Mouse (Mus musculus): ENCODE measurements around the gene A530084C06Rik. TPM values are rescaled to one million over a fixed set of nuclear protein-coding genes. Genes with fewer than 3 reads are reported as not detected.

A530084C06Rik gene
- total RNA-seq (2014; rRNA removed), result 0.46 and 0.60 TPM in 2 replicates
- 0.21 and 0.25 TPM in 2 replicates for polyA plus RNA-seq (2012; rRNA removed)

- under 1% methylated on average over 88 of the region's 88 CpGs for WGBS
- peak within 1 kb of the TSS; percentile 81 for H3K4me3 ChIP-seq (ENCODE audit: insufficient read depth, low read depth, low read length)
- H3K4me1 ChIP-seq (ENCODE audit: control insufficient read depth, insufficient read depth, low read length), result peaks cover 4% of the 10 kb centered on the region; the same call in 1 of the 2 replicates
- H3K79me2 ChIP-seq (ENCODE audit: control insufficient read depth, insufficient read depth, low read length), result peaks cover 15% of the 10 kb centered on the region
- no peaks in the 10 kb centered on the region for H3K27me3 ChIP-seq (ENCODE audit: control insufficient read depth, insufficient read depth, low read length)
- peak within 1 kb of the TSS; percentile 92 for H3K27ac ChIP-seq (replicated peaks; ENCODE audit: insufficient read depth, low read depth, low read length)
- peak; percentile 27 for DNase-seq (ENCODE audit: extremely low read depth, low read depth, low spot score)
- peak within 1 kb of the TSS; percentile 89 for H3K9ac ChIP-seq (ENCODE audit: low read depth, low read length)
- TF ChIP-seq CTCF (IDR thresholded peaks at IDR 0.05; ENCODE audit: low read depth, low read length), result no peak
- no peak for TF ChIP-seq POLR2A (IDR thresholded peaks at IDR 0.05; ENCODE audit: extremely low read depth, insufficient read depth, low read length)
- no peaks in the 10 kb centered on the region for H3K36me3 ChIP-seq (ENCODE audit: control insufficient read depth, insufficient read depth, low read length)
These were observed at the start of gene A530084C06Rik for GRCm38 (mm10) chr13:31558521-31559418. TSS of gene A530084C06Rik (minus strand) at chr13:31559333.

GRCm38 (mm10) chr13:31603964-31604363, 44.8 kb upstream of the A530084C06Rik start:
- WGBS, result 90% methylated on average over 6 of the region's 6 CpGs
- no peak for DNase-seq (ENCODE audit: extremely low read depth, low read depth, low spot score)
- Histone ChIP-seq H3K36me3 (ENCODE audit: control insufficient read depth, insufficient read depth, low read length) (no peaks in the 10 kb centered on the region), H3K4me1 (ENCODE audit: control insufficient read depth, insufficient read depth, low read length) (no peaks in the 10 kb centered on the region), H3K4me3 (ENCODE audit: insufficient read depth, low read depth, low read length) (no peak overlapping the region), H3K79me2 (ENCODE audit: control insufficient read depth, insufficient read depth, low read length) (no peaks in the 10 kb centered on the region), H3K27me3 (ENCODE audit: control insufficient read depth, insufficient read depth, low read length) (no peaks in the 10 kb centered on the region), H3K9ac (ENCODE audit: low read depth, low read length) (no peak overlapping the region), H3K27ac (replicated peaks; ENCODE audit: insufficient read depth, low read depth, low read length) (no peak overlapping the region)
- no peak for TF ChIP-seq CTCF (IDR thresholded peaks at IDR 0.05; ENCODE audit: low read depth, low read length)
- no peak for TF ChIP-seq POLR2A (IDR thresholded peaks at IDR 0.05; ENCODE audit: extremely low read depth, insufficient read depth, low read length)

GRCm38 (mm10) chr13:31599576-31599975, 40.4 kb upstream of the A530084C06Rik start:
- H3K9ac ChIP-seq (ENCODE audit: low read depth, low read length), result no peak overlapping the region
- no peak overlapping the region for H3K4me3 ChIP-seq (ENCODE audit: insufficient read depth, low read depth, low read length)
- WGBS, result 90% methylated on average over 5 of the region's 5 CpGs
- no peaks in the 10 kb centered on the region for H3K27me3 ChIP-seq (ENCODE audit: control insufficient read depth, insufficient read depth, low read length)
- no peaks in the 10 kb centered on the region for H3K79me2 ChIP-seq (ENCODE audit: control insufficient read depth, insufficient read depth, low read length)
- H3K4me1 ChIP-seq (ENCODE audit: control insufficient read depth, insufficient read depth, low read length), result no peaks in the 10 kb centered on the region
- no peak for TF ChIP-seq CTCF (IDR thresholded peaks at IDR 0.05; ENCODE audit: low read depth, low read length)
- TF ChIP-seq POLR2A (IDR thresholded peaks at IDR 0.05; ENCODE audit: extremely low read depth, insufficient read depth, low read length), result no peak
- no peak overlapping the region for H3K27ac ChIP-seq (replicated peaks; ENCODE audit: insufficient read depth, low read depth, low read length)
- no peak for DNase-seq (ENCODE audit: extremely low read depth, low read depth, low spot score)
- H3K36me3 ChIP-seq (ENCODE audit: control insufficient read depth, insufficient read depth, low read length), result no peaks in the 10 kb centered on the region

- 33% methylated on average over 5 of the region's 5 CpGs for WGBS
- no peaks in the 10 kb centered on the region for H3K4me1 ChIP-seq (ENCODE audit: control insufficient read depth, insufficient read depth, low read length)
- no peak overlapping the region for H3K27ac ChIP-seq (replicated peaks; ENCODE audit: insufficient read depth, low read depth, low read length)
- TF ChIP-seq CTCF (IDR thresholded peaks at IDR 0.05; ENCODE audit: low read depth, low read length), result no peak
- no peak for TF ChIP-seq POLR2A (IDR thresholded peaks at IDR 0.05; ENCODE audit: extremely low read depth, insufficient read depth, low read length)
- H3K79me2 ChIP-seq (ENCODE audit: control insufficient read depth, insufficient read depth, low read length), result no peaks in the 10 kb centered on the region
- no peaks in the 10 kb centered on the region for H3K27me3 ChIP-seq (ENCODE audit: control insufficient read depth, insufficient read depth, low read length)
- no peak overlapping the region for H3K4me3 ChIP-seq (ENCODE audit: insufficient read depth, low read depth, low read length)
- H3K36me3 ChIP-seq (ENCODE audit: control insufficient read depth, insufficient read depth, low read length), result no peaks in the 10 kb centered on the region
- peak; percentile 67 for DNase-seq (ENCODE audit: extremely low read depth, low read depth, low spot score)
- no peak overlapping the region for H3K9ac ChIP-seq (ENCODE audit: low read depth, low read length)
These were observed 28.2 kb upstream of the A530084C06Rik start for GRCm38 (mm10) chr13:31587341-31587740.

GRCm38 (mm10) chr13:31579866-31580265, 20.7 kb upstream of the A530084C06Rik start:
- no peaks in the 10 kb centered on the region for H3K36me3 ChIP-seq (ENCODE audit: control insufficient read depth, insufficient read depth, low read length)
- no peak overlapping the region for H3K27ac ChIP-seq (replicated peaks; ENCODE audit: insufficient read depth, low read depth, low read length)
- H3K4me1 ChIP-seq (ENCODE audit: control insufficient read depth, insufficient read depth, low read length), result peaks cover 3% of the 10 kb centered on the region
- H3K4me3 ChIP-seq (ENCODE audit: insufficient read depth, low read depth, low read length), result no peak overlapping the region
- WGBS, result 25% methylated on average over 9 of the region's 9 CpGs
- no peak overlapping the region for H3K9ac ChIP-seq (ENCODE audit: low read depth, low read length)
- no peak for TF ChIP-seq POLR2A (IDR thresholded peaks at IDR 0.05; ENCODE audit: extremely low read depth, insufficient read depth, low read length)
- TF ChIP-seq CTCF (IDR thresholded peaks at IDR 0.05; ENCODE audit: low read depth, low read length), result peak; percentile 97
- H3K79me2 ChIP-seq (ENCODE audit: control insufficient read depth, insufficient read depth, low read length), result no peaks in the 10 kb centered on the region
- H3K27me3 ChIP-seq (ENCODE audit: control insufficient read depth, insufficient read depth, low read length), result no peaks in the 10 kb centered on the region
- peak; percentile 56 for DNase-seq (ENCODE audit: extremely low read depth, low read depth, low spot score)

GRCm38 (mm10) chr13:31578389-31578788, 19.3 kb upstream of the A530084C06Rik start:
- peaks cover 3% of the 10 kb centered on the region for H3K4me1 ChIP-seq (ENCODE audit: control insufficient read depth, insufficient read depth, low read length)
- peak; percentile 73 for DNase-seq (ENCODE audit: extremely low read depth, low read depth, low spot score)
- H3K36me3 ChIP-seq (ENCODE audit: control insufficient read depth, insufficient read depth, low read length), result no peaks in the 10 kb centered on the region
- H3K27me3 ChIP-seq (ENCODE audit: control insufficient read depth, insufficient read depth, low read length), result no peaks in the 10 kb centered on the region
- no peak overlapping the region for H3K27ac ChIP-seq (replicated peaks; ENCODE audit: insufficient read depth, low read depth, low read length)
- H3K4me3 ChIP-seq (ENCODE audit: insufficient read depth, low read depth, low read length), result no peak overlapping the region
- WGBS, result 18% methylated on average over 10 of the region's 10 CpGs
- no peaks in the 10 kb centered on the region for H3K79me2 ChIP-seq (ENCODE audit: control insufficient read depth, insufficient read depth, low read length)
- no peak overlapping the region for H3K9ac ChIP-seq (ENCODE audit: low read depth, low read length)
- TF ChIP-seq POLR2A (IDR thresholded peaks at IDR 0.05; ENCODE audit: extremely low read depth, insufficient read depth, low read length) (no peak), CTCF (IDR thresholded peaks at IDR 0.05; ENCODE audit: low read depth, low read length) (no peak)
